Mouse (Mus musculus) neural tube, embryonic 13.5 days (tissue): ENCODE results near the gene Rsrp1. TPM values are rescaled to one million over a fixed set of nuclear protein-coding genes. Genes with fewer than 3 reads are reported as not detected.

ENCODE experiments used
- ATAC-seq: fragments of 200-750 bp; cut with Nextera tagmentation; 2 replicates; pipeline ENCODE4 v1.8.0; 2017; ENCODE audit warnings: low read depth, mild to moderate bottlenecking, moderate TSS enrichment, moderate library complexity
- H3K27ac ChIP-seq: fragments of 300-500 bp; sonication (generic); replicated peaks from 2 replicates; pipeline ENCODE4 v1.5.1; 2015; ENCODE audit warnings: moderate library complexity, mild to moderate bottlenecking, inconsistent platforms
- H3K27me3 ChIP-seq: fragments of 300-500 bp; sonication (generic); 2 replicates; pipeline ENCODE4 v1.6.1; 2015; ENCODE audit warnings: mild to moderate bottlenecking, inconsistent platforms
- H3K36me3 ChIP-seq: fragments of 300-500 bp; sonication (generic); 2 replicates; pipeline ENCODE4 v1.6.1; 2015; ENCODE audit warnings: mild to moderate bottlenecking, inconsistent platforms
- H3K4me1 ChIP-seq: fragments of 300-500 bp; sonication (generic); replicated peaks from 2 replicates; pipeline ENCODE4 v1.6.1; 2015; ENCODE audit warnings: inconsistent platforms
- H3K4me2 ChIP-seq: fragments of 300-500 bp; sonication (generic); 2 replicates; pipeline ENCODE4 v1.6.1; 2015; ENCODE audit warnings: inconsistent platforms, mild to moderate bottlenecking, moderate library complexity
- H3K4me3 ChIP-seq: fragments of 300-500 bp; sonication (generic); 2 replicates; pipeline ENCODE4 v1.5.1; 2015; ENCODE audit warnings: mild to moderate bottlenecking, inconsistent platforms
- H3K9ac ChIP-seq: fragments of 300-500 bp; sonication (generic); 2 replicates; pipeline ENCODE4 v1.6.1; 2015; ENCODE audit warnings: moderate library complexity, mild to moderate bottlenecking, inconsistent platforms
- H3K9me3 ChIP-seq: fragments of 300-500 bp; sonication (generic); 2 replicates; pipeline ENCODE4 v1.6.1; 2016; ENCODE audit warnings: inconsistent platforms
- WGBS: fragments of 180-500 bp; shearing (Covaris S2); methylation state at CpG from one replicate; pipeline ENCODE4 v1.1.7; 2015; 5-methylcytosine and 5-hydroxymethylcytosine counted together
- polyA plus RNA-seq: library from polyadenylated mRNA; unstranded; fragments of >200 nt; fragmentation: Nextera tagmentation; extraction: Ambion mirVana; gene quantifications from 2 replicates; pipeline ENCODE4 v1.2.1, GENCODE M21; 2015

The Rsrp1 gene
- polyA plus RNA-seq, 1 experiment from 2014 or later: 485 TPM

GRCm38 (mm10) chr4:134946024-134946744, 22.8 kb downstream of the Rsrp1 start:
- Histone ChIP-seq H3K36me3 (no peaks in the 10 kb centered on the region), H3K4me1 (peaks cover 16% of the 10 kb centered on the region), H3K27me3 (peaks cover 42% of the 10 kb centered on the region), H3K4me3 (no peak overlapping the region), H3K4me2 (peak overlapping the region; percentile 48), H3K9me3 (no peaks in the 10 kb centered on the region), H3K27ac (no peak overlapping the region), H3K9ac (peak overlapping the region; percentile 41)
- ATAC-seq: peak; percentile 62; the same call in 1 of the 2 replicates
- 12% methylated on average over 17 of the region's 17 CpGs for WGBS

- no peak overlapping the region for H3K4me3 ChIP-seq
- H3K36me3 ChIP-seq: no peaks in the 10 kb centered on the region
- H3K27me3 ChIP-seq: peaks cover 11% of the 10 kb centered on the region; the same call in 1 of the 2 replicates
- ATAC-seq: no peak
- WGBS: 22% methylated on average over 11 of the region's 11 CpGs
- peak overlapping the region; percentile 46; the same call in 1 of the 2 replicates for H3K27ac ChIP-seq
- H3K4me1 ChIP-seq: peaks cover 25% of the 10 kb centered on the region
- H3K4me2 ChIP-seq: no peak overlapping the region
- no peaks in the 10 kb centered on the region for H3K9me3 ChIP-seq
- no peak overlapping the region for H3K9ac ChIP-seq
Observed at GRCm38 (mm10) chr4:134950518-134951091, 27.2 kb downstream of the Rsrp1 start.

GRCm38 (mm10) chr4:134954461-134954860, 31.1 kb downstream of the Rsrp1 start:
- Histone ChIP-seq H3K4me3 (no peak overlapping the region), H3K27me3 (peaks cover 15% of the 10 kb centered on the region; the same call in 1 of the 2 replicates), H3K27ac (no peak overlapping the region; the same call in 1 of the 2 replicates), H3K4me1 (peaks cover 20% of the 10 kb centered on the region), H3K9me3 (no peaks in the 10 kb centered on the region), H3K36me3 (no peaks in the 10 kb centered on the region), H3K9ac (peak overlapping the region; percentile 26; the same call in 1 of the 2 replicates), H3K4me2 (no peak overlapping the region)
- 10% methylated on average over 15 of the region's 15 CpGs for WGBS
- no peak for ATAC-seq

- 81% methylated on average over 2 of the region's 2 CpGs for WGBS
- H3K36me3 ChIP-seq: no peaks in the 10 kb centered on the region
- no peak for ATAC-seq
- H3K27me3 ChIP-seq: peaks cover 15% of the 10 kb centered on the region; the same call in 1 of the 2 replicates
- H3K4me3 ChIP-seq: no peak overlapping the region
- H3K9ac ChIP-seq: no peak overlapping the region
- H3K27ac ChIP-seq: no peak overlapping the region
- no peaks in the 10 kb centered on the region for H3K9me3 ChIP-seq
- H3K4me2 ChIP-seq: no peak overlapping the region
- peaks cover 20% of the 10 kb centered on the region for H3K4me1 ChIP-seq
Observed at GRCm38 (mm10) chr4:134955196-134955595, 31.8 kb downstream of the Rsrp1 start.

- no peak for ATAC-seq
- H3K9me3 ChIP-seq: no peaks in the 10 kb centered on the region
- no peaks in the 10 kb centered on the region for H3K36me3 ChIP-seq
- H3K27ac ChIP-seq: no peak overlapping the region
- no peak overlapping the region for H3K4me2 ChIP-seq
- H3K4me1 ChIP-seq: peaks cover 13% of the 10 kb centered on the region
- H3K9ac ChIP-seq: no peak overlapping the region
- WGBS: 33% methylated on average over 3 of the region's 3 CpGs
- H3K4me3 ChIP-seq: no peak overlapping the region
- peaks cover 15% of the 10 kb centered on the region; the same call in 1 of the 2 replicates for H3K27me3 ChIP-seq
Observed at GRCm38 (mm10) chr4:134955845-134956244, 32.5 kb downstream of the Rsrp1 start.

- H3K4me2 ChIP-seq: no peak overlapping the region
- 16% methylated on average over 3 of the region's 3 CpGs for WGBS
- H3K27me3 ChIP-seq: peaks cover 15% of the 10 kb centered on the region; the same call in 1 of the 2 replicates
- H3K9me3 ChIP-seq: no peaks in the 10 kb centered on the region
- no peaks in the 10 kb centered on the region for H3K36me3 ChIP-seq
- H3K4me3 ChIP-seq: no peak overlapping the region
- no peak overlapping the region for H3K27ac ChIP-seq
- H3K9ac ChIP-seq: no peak overlapping the region
- no peak for ATAC-seq
- H3K4me1 ChIP-seq: peaks cover 12% of the 10 kb centered on the region; the same call in 1 of the 2 replicates
Observed at GRCm38 (mm10) chr4:134956328-134956727, 32.9 kb downstream of the Rsrp1 start.

- Histone ChIP-seq H3K36me3 (no peaks in the 10 kb centered on the region), H3K4me3 (no peak overlapping the region), H3K9me3 (no peaks in the 10 kb centered on the region), H3K27me3 (peaks cover 12% of the 10 kb centered on the region), H3K4me1 (no peaks in the 10 kb centered on the region), H3K27ac (no peak overlapping the region), H3K9ac (no peak overlapping the region), H3K4me2 (0 out of 2 replicates have a peak overlapping the region, but pooled peaks have one; percentile 16)
- ATAC-seq: no peak; the same call in 1 of the 2 replicates
- 26% methylated on average over 19 of the region's 19 CpGs for WGBS
Observed at GRCm38 (mm10) chr4:134963021-134963776, 39.8 kb downstream of the Rsrp1 start.

- Histone ChIP-seq H3K9me3 (no peaks in the 10 kb centered on the region), H3K4me3 (no peak overlapping the region), H3K27ac (no peak overlapping the region), H3K27me3 (no peaks in the 10 kb centered on the region), H3K4me1 (no peaks in the 10 kb centered on the region), H3K4me2 (no peak overlapping the region), H3K36me3 (no peaks in the 10 kb centered on the region), H3K9ac (no peak overlapping the region)
- no peak for ATAC-seq
- WGBS: 81% methylated on average over 20 of the region's 20 CpGs
Observed at GRCm38 (mm10) chr4:134967887-134968604, 44.7 kb downstream of the Rsrp1 start.

- H3K9me3 ChIP-seq: no peaks in the 10 kb centered on the region
- H3K4me3 ChIP-seq: no peak overlapping the region
- H3K27me3 ChIP-seq: no peaks in the 10 kb centered on the region
- no peaks in the 10 kb centered on the region for H3K36me3 ChIP-seq
- H3K9ac ChIP-seq: no peak overlapping the region
- 87% methylated on average over 18 of the region's 18 CpGs for WGBS
- H3K4me1 ChIP-seq: no peaks in the 10 kb centered on the region
- H3K4me2 ChIP-seq: no peak overlapping the region
- H3K27ac ChIP-seq: no peak overlapping the region
- ATAC-seq: no peak
Observed at GRCm38 (mm10) chr4:134968605-134968976, 45.2 kb downstream of the Rsrp1 start.

GRCm38 (mm10) chr4:134975261-134975928, 52.0 kb downstream of the Rsrp1 start:
- 0 out of 2 replicates have a peak, but pooled peaks cover 6% of the 10 kb centered on the region for H3K9me3 ChIP-seq
- H3K27ac ChIP-seq: no peak overlapping the region
- peak overlapping the region; percentile 49 for H3K9ac ChIP-seq
- no peak overlapping the region for H3K4me3 ChIP-seq
- H3K4me1 ChIP-seq: peaks cover 8% of the 10 kb centered on the region
- peak overlapping the region; percentile 20; the same call in 1 of the 2 replicates for H3K4me2 ChIP-seq
- 0 out of 2 replicates have a peak, but pooled peaks have one; percentile 23 for ATAC-seq
- no peaks in the 10 kb centered on the region for H3K36me3 ChIP-seq
- 22% methylated on average over 14 of the region's 14 CpGs for WGBS
- H3K27me3 ChIP-seq: no peaks in the 10 kb centered on the region

GRCm38 (mm10) chr4:134975929-134976308, 52.5 kb downstream of the Rsrp1 start:
- Histone ChIP-seq H3K9me3 (0 out of 2 replicates have a peak, but pooled peaks cover 6% of the 10 kb centered on the region), H3K27me3 (no peaks in the 10 kb centered on the region), H3K4me1 (peaks cover 8% of the 10 kb centered on the region), H3K4me3 (no peak overlapping the region), H3K4me2 (no peak overlapping the region), H3K9ac (no peak overlapping the region), H3K27ac (no peak overlapping the region), H3K36me3 (no peaks in the 10 kb centered on the region)
- no peak for ATAC-seq
- 88% methylated on average over 4 of the region's 4 CpGs for WGBS
